Mouse (Mus musculus) MEL (cell line): ENCODE data around the gene Rnf19b. TPM values are rescaled to one million over a fixed set of nuclear protein-coding genes. Genes with fewer than 3 reads are reported as not detected.

Source experiments
- DNase-seq: peaks from one replicate; pipeline ENCODE4 v3.0.0; 2011; ENCODE audit warnings: low read depth, low spot score
- H3K27ac ChIP-seq: 2 replicates; pipeline ENCODE4 v1.5.1; 2012; ENCODE audit warnings: low read depth, mild to moderate bottlenecking, control low read depth, low read length, moderate library complexity; ENCODE audit not compliant: control insufficient read depth
- H3K27me3 ChIP-seq, 2 experiments: fragments of 150-350 bp in 1 of 2; sonication (generic) in 1 of 2; 2 replicates each; pipeline ENCODE4 v1.6.1; 2012; ENCODE audit warnings: low read length in 2 of 2, mild to moderate bottlenecking in 2 of 2, improper control_type of control experiment in 1 of 2, moderate library complexity in 1 of 2; ENCODE audit not compliant: insufficient read depth in 2 of 2, control insufficient read depth in 1 of 2
- H3K36me3 ChIP-seq, 2 experiments: 2 replicates each; pipeline ENCODE4 v1.6.1; 2012 to 2014; ENCODE audit warnings: low read length in 2 of 2, improper control_type of control experiment in 1 of 2, inconsistent platforms in 1 of 2, mild to moderate bottlenecking in 1 of 2; ENCODE audit not compliant: insufficient read depth in 2 of 2, control insufficient read depth in 1 of 2
- H3K4me1 ChIP-seq, 2 experiments: fragments of 150-350 bp in 1 of 2; sonication (generic) in 1 of 2; 2 replicates each; pipeline ENCODE4 v1.6.1; 2012; ENCODE audit warnings: low read length in 2 of 2, improper control_type of control experiment in 1 of 2, mild to moderate bottlenecking in 1 of 2; ENCODE audit not compliant: insufficient read depth in 2 of 2, control insufficient read depth in 1 of 2
- H3K4me3 ChIP-seq, 2 experiments: fragments of 150-350 bp in 1 of 2; sonication (generic) in 1 of 2; 2 replicates each; pipeline ENCODE4 v1.5.1; 2012; ENCODE audit warnings: low read depth in 2 of 2, low read length in 2 of 2, mild to moderate bottlenecking in 2 of 2, moderate library complexity in 2 of 2, control low read depth in 1 of 2, improper control_type of control experiment in 1 of 2; ENCODE audit not compliant: control insufficient read depth in 1 of 2, insufficient read depth in 1 of 2
- H3K79me2 ChIP-seq: 2 replicates; pipeline ENCODE4 v1.6.1; 2012; ENCODE audit warnings: mild to moderate bottlenecking, low read length, moderate library complexity; ENCODE audit not compliant: control insufficient read depth, poor library complexity, insufficient read depth
- H3K9ac ChIP-seq: 2 replicates; pipeline ENCODE4 v1.6.1; 2012; ENCODE audit warnings: low read depth, mild to moderate bottlenecking, control low read depth, low read length, moderate library complexity; ENCODE audit not compliant: control insufficient read depth, poor library complexity, severe bottlenecking
- H3K9me3 ChIP-seq: fragments of 150-350 bp; sonication (generic); replicated peaks from 2 replicates; pipeline ENCODE4 v1.6.1; 2012; ENCODE audit warnings: mild to moderate bottlenecking, low read length, improper control_type of control experiment, moderate library complexity; ENCODE audit not compliant: insufficient read depth
- CHD1 ChIP-seq: IDR thresholded peaks from 2 replicates; pipeline ENCODE4 v1.6.1; 2012; ENCODE audit warnings: low read depth, mild to moderate bottlenecking, inconsistent platforms, low read length, improper control_type of control experiment
- CHD2 ChIP-seq: IDR thresholded peaks from 2 replicates; pipeline ENCODE4 v1.6.1; 2011; ENCODE audit warnings: low read length, improper control_type of control experiment
- CTCF ChIP-seq, 3 experiments: IDR thresholded peaks in 2 of 3; conservative IDR thresholded peaks in 1 of 3; 2 replicates each; pipeline ENCODE4 v1.5.1; 2011 to 2012; ENCODE audit warnings: low read length in 3 of 3, low read depth in 2 of 3, mild to moderate bottlenecking in 2 of 3, improper control_type of control experiment in 1 of 3, inconsistent platforms in 1 of 3, mixed read lengths in 1 of 3, moderate library complexity in 1 of 3; ENCODE audit not compliant: control insufficient read depth in 1 of 3, insufficient read depth in 1 of 3, poor library complexity in 1 of 3, severe bottlenecking in 1 of 3
- ELF1 ChIP-seq: IDR thresholded peaks from 2 replicates; pipeline ENCODE4 v1.6.1; 2014; ENCODE audit warnings: low read depth, mild to moderate bottlenecking, inconsistent platforms, low read length, improper control_type of control experiment, moderate library complexity
- EP300 ChIP-seq, 2 experiments: IDR thresholded peaks; 2 replicates each; pipeline ENCODE4 v1.6.1; 2011; ENCODE audit warnings: improper control_type of control experiment in 2 of 2, low read length in 2 of 2, low read depth in 1 of 2, mild to moderate bottlenecking in 1 of 2
- ETS1 ChIP-seq: IDR thresholded peaks from 2 replicates; pipeline ENCODE4 v1.6.1; 2012; ENCODE audit warnings: low read depth, mild to moderate bottlenecking, inconsistent platforms, low read length, improper control_type of control experiment, moderate library complexity
- GABPA ChIP-seq: IDR thresholded peaks from 2 replicates; pipeline ENCODE4 v1.6.1; 2012; ENCODE audit warnings: low read depth, mild to moderate bottlenecking, inconsistent platforms, low read length, improper control_type of control experiment, moderate library complexity
- GATA1 ChIP-seq: IDR thresholded peaks from 2 replicates; pipeline ENCODE4 v1.6.1; 2011; ENCODE audit warnings: low read depth, low read length, improper control_type of control experiment
- KAT2A ChIP-seq: conservative IDR thresholded peaks from 2 replicates; pipeline ENCODE4 v1.6.1; 2012; ENCODE audit warnings: low read depth, low read length, improper control_type of control experiment, inconsistent platforms
- MAX ChIP-seq: IDR thresholded peaks from 2 replicates; pipeline ENCODE4 v1.6.1; 2011; ENCODE audit warnings: low read length, improper control_type of control experiment
- MAZ ChIP-seq: IDR thresholded peaks from 2 replicates; pipeline ENCODE4 v1.6.1; 2012; ENCODE audit warnings: low read depth, mild to moderate bottlenecking, inconsistent platforms, low read length, improper control_type of control experiment
- MYB ChIP-seq: IDR thresholded peaks from 2 replicates; pipeline ENCODE4 v1.6.1; 2011; ENCODE audit warnings: mild to moderate bottlenecking, low read depth, low read length, improper control_type of control experiment
- NELFE ChIP-seq: IDR thresholded peaks from 2 replicates; pipeline ENCODE4 v1.6.1; 2011; ENCODE audit warnings: low read depth, low read length, improper control_type of control experiment
- POLR2A ChIP-seq, 2 experiments: IDR thresholded peaks; 2 replicates each; pipeline ENCODE4 v1.6.1; 2011 to 2012; ENCODE audit warnings: low read length in 2 of 2, mild to moderate bottlenecking in 2 of 2, control low read depth in 1 of 2, improper control_type of control experiment in 1 of 2, low read depth in 1 of 2, moderate library complexity in 1 of 2; ENCODE audit not compliant: control insufficient read depth in 1 of 2, insufficient read depth in 1 of 2, poor library complexity in 1 of 2
- POLR2AphosphoS5 ChIP-seq: IDR thresholded peaks from 2 replicates; pipeline ENCODE4 v1.6.1; 2012; ENCODE audit warnings: low read depth, borderline replicate concordance, mild to moderate bottlenecking, inconsistent platforms, low read length, moderate library complexity, mixed read lengths
- RAD21 ChIP-seq: IDR thresholded peaks from 2 replicates; pipeline ENCODE4 v1.6.1; 2011; ENCODE audit warnings: mild to moderate bottlenecking, low read depth, low read length, improper control_type of control experiment
- RCOR1 ChIP-seq: IDR thresholded peaks from 2 replicates; pipeline ENCODE4 v1.6.1; 2012; ENCODE audit warnings: low read depth, mild to moderate bottlenecking, inconsistent platforms, low read length, improper control_type of control experiment
- SIN3A ChIP-seq: IDR thresholded peaks from 2 replicates; pipeline ENCODE4 v1.6.1; 2012; ENCODE audit warnings: low read length, improper control_type of control experiment, inconsistent platforms
- SMC3 ChIP-seq: IDR thresholded peaks from 2 replicates; pipeline ENCODE4 v1.6.1; 2011; ENCODE audit warnings: low read depth, low read length, improper control_type of control experiment
- TAL1 ChIP-seq: IDR thresholded peaks from 2 replicates; pipeline ENCODE4 v1.6.1; 2012; ENCODE audit warnings: mild to moderate bottlenecking, inconsistent platforms, low read length, moderate library complexity, mixed read lengths
- TBP ChIP-seq: IDR thresholded peaks from 2 replicates; pipeline ENCODE4 v1.8.0; 2011; ENCODE audit warnings: low read depth, low read length, improper control_type of control experiment
- TCF12 ChIP-seq: IDR thresholded peaks from 2 replicates; pipeline ENCODE4 v1.6.1; 2014; ENCODE audit warnings: low read depth, mild to moderate bottlenecking, inconsistent platforms, low read length, improper control_type of control experiment, moderate library complexity
- UBTF ChIP-seq: IDR thresholded peaks from 2 replicates; pipeline ENCODE4 v1.6.1; 2012; ENCODE audit warnings: low read depth, mild to moderate bottlenecking, inconsistent platforms, low read length, improper control_type of control experiment, moderate library complexity, borderline replicate concordance; ENCODE audit not compliant: insufficient read depth
- ZC3H11A ChIP-seq: IDR thresholded peaks from 2 replicates; pipeline ENCODE4 v1.6.1; 2012; ENCODE audit warnings: low read depth, mild to moderate bottlenecking, inconsistent platforms, low read length, improper control_type of control experiment
- ZKSCAN1 ChIP-seq: IDR thresholded peaks from 2 replicates; pipeline ENCODE4 v1.6.1; 2012; ENCODE audit warnings: low read depth, mild to moderate bottlenecking, inconsistent platforms, low read length, improper control_type of control experiment, moderate library complexity
- polyA plus RNA-seq, 2 experiments: library from polyadenylated mRNA; stranded (reverse) in 1 of 2; unstranded in 1 of 2; fragments of >175 nt in 1 of 2; fragments of >200 nt in 1 of 2; gene quantifications; 2 replicates each; pipeline versions ENCODE4 v1.2.1 to v1.2.4; 2012; ENCODE audit warnings: low replicate concordance in 2 of 2, low read depth in 1 of 2; ENCODE audit not compliant: insufficient read length in 2 of 2, insufficient read depth in 1 of 2, missing spikeins in 1 of 2
- total RNA-seq: library from RNA; depleted of rRNA; stranded (reverse); fragments of 300-350 nt; gene quantifications from 2 replicates; pipeline ENCODE4 v1.2.3, GENCODE M21; 2012

Gene Rnf19b
- total and polyA plus RNA-seq, 3 experiments: 26.3 to 30.0 TPM; not detected in 1

- H3K9me3 ChIP-seq: no peaks in the 10 kb centered on the region
- H3K27ac ChIP-seq: no peak overlapping the region
- H3K9ac ChIP-seq: no peak overlapping the region
- no peak overlapping the region for H3K4me3 ChIP-seq
- no peaks in the 10 kb centered on the region for H3K79me2 ChIP-seq
- peaks cover 0 to 8% of the 10 kb centered on the region in 2 experiments; a peak in 2 of 4 replicates for H3K36me3 ChIP-seq
- no peak for DNase-seq
- TF ChIP-seq UBTF (no peak), CHD2 (no peak), POLR2AphosphoS5 (no peak), SIN3A (no peak), KAT2A (no peak), MYB (no peak), TCF12 (no peak), ELF1 (no peak), GABPA (no peak), CHD1 (no peak), RAD21 (no peak), ZC3H11A (no peak), CTCF (IDR thresholded peaks at IDR 0.05 in 2 of 3, conservative IDR thresholded peaks at IDR 0.05 in 1 of 3; ENCODE audit: control insufficient read depth in 1 of 3, insufficient read depth in 1 of 3, low read depth in 2 of 3, low read length in 3 of 3, poor library complexity in 1 of 3, severe bottlenecking in 1 of 3) (no peak), MAZ (no peak)
- TF ChIP-seq, all 39 proteins: peak for 0
- Histone ChIP-seq H3K4me1 (peaks cover 4 to 13% of the 10 kb centered on the region in 2 experiments; a peak in 3 of 4 replicates), H3K27me3 (no peaks in the 10 kb centered on the region)
Observed at GRCm38 (mm10) chr4:129023884-129024283, 34.2 kb upstream of the Rnf19b start.

GRCm38 (mm10) chr4:129024775-129025174, 33.3 kb upstream of the Rnf19b start:
- H3K27ac ChIP-seq: peak overlapping the region; percentile 44

More at GRCm38 (mm10) chr4:129024775-129025174, 33.3 kb upstream of the Rnf19b start:
- TF ChIP-seq NELFE (no peak), EP300 (IDR thresholded peaks at IDR 0.05; ENCODE audit: low read depth in 1 of 2, low read length in 2 of 2) (peak; percentile 67 to 71), ETS1 (peak; percentile 71), TAL1 (peak; percentile 84), GATA1 (peak; percentile 88), SMC3 (0 out of 2 replicates have a peak, but pooled peaks have one; percentile 12), TCF12 (peak; percentile 80), ELF1 (0 out of 2 replicates have a peak, but pooled peaks have one; percentile 39), MAX (no peak), UBTF (0 out of 2 replicates have a peak, but pooled peaks have one; percentile 55), RCOR1 (peak; percentile 44), ZKSCAN1 (no peak), CHD2 (no peak), SIN3A (peak; percentile 67), POLR2A (IDR thresholded peaks at IDR 0.05; ENCODE audit: control insufficient read depth in 1 of 2, insufficient read depth in 1 of 2, low read depth in 1 of 2, low read length in 2 of 2, poor library complexity in 1 of 2) (0 out of 4 replicates have a peak, but pooled peaks of 1 of the 2 experiments have one; percentile 20), TBP (peak; percentile 62; the same call in 1 of the 2 replicates)
- Histone ChIP-seq H3K9me3 (no peaks in the 10 kb centered on the region), H3K9ac (peak overlapping the region; percentile 51), H3K4me1 (peaks cover 4 to 13% of the 10 kb centered on the region in 2 experiments; a peak in 3 of 4 replicates), H3K79me2 (no peaks in the 10 kb centered on the region), H3K4me3 (peak overlapping the region; percentile 6 to 9; a peak in 2 of 4 replicates), H3K36me3 (peaks cover 0 to 8% of the 10 kb centered on the region in 2 experiments; a peak in 2 of 4 replicates), H3K27me3 (no peaks in the 10 kb centered on the region)
- DNase-seq: peak; percentile 97
